Mouse (Mus musculus) heart, adult 2 months (tissue): ENCODE measurements at regions not wholly inside any gene's neighbourhood (a gene's known extent, or its start where the extent isn't known, plus 50 kb on each side); places are given as distances from the start of the nearest gene placed in this dataset.
A peak's percentile ranks its signal among the peaks of the same experiment; 100 is the strongest.

Experiments used
- DNase-seq, 2 experiments: peaks; one replicate each; pipeline ENCODE4 v3.0.0; 2021
- H3K27ac ChIP-seq: fragments of 200-600 bp; 2 replicates; pipeline ENCODE4 v1.8.1; 2022
- H3K27me3 ChIP-seq: fragments of 200-500 bp; 2 replicates; pipeline ENCODE4 v1.6.1; 2012; ENCODE audit warnings: mild to moderate bottlenecking, low read length, inconsistent platforms, mixed read lengths; ENCODE audit not compliant: control insufficient read depth, insufficient read depth
- H3K36me3 ChIP-seq: fragments of 200-500 bp; 2 replicates; pipeline ENCODE4 v1.6.1; 2012; ENCODE audit warnings: low read length, inconsistent platforms; ENCODE audit not compliant: control insufficient read depth, insufficient read depth
- H3K4me1 ChIP-seq: fragments of 200-500 bp; 2 replicates; pipeline ENCODE4 v1.6.1; 2011; ENCODE audit warnings: low read length; ENCODE audit not compliant: control insufficient read depth, insufficient read depth
- H3K4me3 ChIP-seq: fragments of 200-600 bp; 2 replicates; pipeline ENCODE4 v1.8.1; 2022
- H3K79me2 ChIP-seq: fragments of 200-500 bp; replicated peaks from 2 replicates; pipeline ENCODE4 v1.6.1; 2012; ENCODE audit warnings: mild to moderate bottlenecking, inconsistent platforms, low read length, moderate library complexity, mixed read lengths; ENCODE audit not compliant: control insufficient read depth, insufficient read depth
- H3K9ac ChIP-seq: fragments of 200-500 bp; 2 replicates; pipeline ENCODE4 v1.6.1; 2012; ENCODE audit warnings: low read depth, mild to moderate bottlenecking, control low read depth, inconsistent platforms, low read length, mixed read lengths
- CTCF ChIP-seq: fragments of 200-600 bp; IDR thresholded peaks from 2 replicates; pipeline ENCODE4 v1.8.1; 2022; ENCODE audit warnings: antibody characterized with exemption, mild to moderate bottlenecking, moderate library complexity
- EP300 ChIP-seq: fragments of 200-500 bp; IDR thresholded peaks from 2 replicates; pipeline ENCODE4 v1.6.1; 2011; ENCODE audit warnings: low read depth, low read length, control low read depth; ENCODE audit not compliant: insufficient read depth
- POLR2A ChIP-seq: fragments of 200-500 bp; IDR thresholded peaks from 2 replicates; pipeline ENCODE4 v1.6.1; 2011; ENCODE audit warnings: mild to moderate bottlenecking, low read depth, low read length, control low read depth; ENCODE audit not compliant: insufficient read depth
- WGBS: fragments of 180-500 bp; shearing (Covaris S2); methylation state at CpG from one replicate; pipeline ENCODE4 v1.1.7; 2018; 5-methylcytosine and 5-hydroxymethylcytosine counted together
- intact Hi-C: fragments of 180-260 bp; cut with DNase I; formaldehyde crosslinking; loops from one replicate; pipeline ENCODE4 v1.15.1; 2025

DNA sequence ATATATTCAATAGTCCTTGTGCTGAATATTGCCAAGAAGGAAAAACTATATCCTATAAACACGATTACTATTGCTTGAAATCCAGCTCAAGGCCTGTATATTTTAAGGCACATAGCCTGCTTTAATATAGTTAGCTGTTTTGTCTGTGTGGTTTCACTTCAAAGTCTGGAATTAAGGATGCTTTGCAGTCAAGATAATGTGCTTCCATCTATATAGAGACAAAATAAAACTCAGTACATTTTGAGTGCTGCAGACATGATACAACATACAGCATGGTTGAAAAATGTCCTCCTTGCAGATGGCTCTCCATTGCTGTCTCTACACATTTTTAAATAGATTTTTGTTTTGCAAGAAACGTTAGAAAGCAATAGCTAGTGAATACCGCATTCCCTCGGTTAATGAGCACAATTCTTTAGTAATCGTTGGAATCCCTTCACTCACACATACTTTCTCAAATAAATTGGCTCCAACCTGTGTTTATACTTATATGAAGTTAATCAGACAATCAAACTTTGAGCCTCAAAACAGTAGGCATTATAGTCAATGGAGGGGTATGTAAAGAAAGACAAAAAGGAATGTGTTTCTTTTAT, 224.7 kb downstream of the Mef2c start:
- DNase-seq: no peak
- Histone ChIP-seq H3K4me3 (no peak overlapping the region), H3K4me1 (no peaks in the 10 kb centered on the region; the same call in 1 of the 2 replicates), H3K27me3 (peaks cover 36% of the 10 kb centered on the region), H3K79me2 (no peaks in the 10 kb centered on the region), H3K27ac (no peak overlapping the region), H3K9ac (no peak overlapping the region), H3K36me3 (no peaks in the 10 kb centered on the region)
- TF ChIP-seq CTCF (no peak), EP300 (no peak), POLR2A (no peak)
- 21% methylated on average over 5 of the region's 5 CpGs for WGBS
- intact Hi-C loops: no loop called here

DNA sequence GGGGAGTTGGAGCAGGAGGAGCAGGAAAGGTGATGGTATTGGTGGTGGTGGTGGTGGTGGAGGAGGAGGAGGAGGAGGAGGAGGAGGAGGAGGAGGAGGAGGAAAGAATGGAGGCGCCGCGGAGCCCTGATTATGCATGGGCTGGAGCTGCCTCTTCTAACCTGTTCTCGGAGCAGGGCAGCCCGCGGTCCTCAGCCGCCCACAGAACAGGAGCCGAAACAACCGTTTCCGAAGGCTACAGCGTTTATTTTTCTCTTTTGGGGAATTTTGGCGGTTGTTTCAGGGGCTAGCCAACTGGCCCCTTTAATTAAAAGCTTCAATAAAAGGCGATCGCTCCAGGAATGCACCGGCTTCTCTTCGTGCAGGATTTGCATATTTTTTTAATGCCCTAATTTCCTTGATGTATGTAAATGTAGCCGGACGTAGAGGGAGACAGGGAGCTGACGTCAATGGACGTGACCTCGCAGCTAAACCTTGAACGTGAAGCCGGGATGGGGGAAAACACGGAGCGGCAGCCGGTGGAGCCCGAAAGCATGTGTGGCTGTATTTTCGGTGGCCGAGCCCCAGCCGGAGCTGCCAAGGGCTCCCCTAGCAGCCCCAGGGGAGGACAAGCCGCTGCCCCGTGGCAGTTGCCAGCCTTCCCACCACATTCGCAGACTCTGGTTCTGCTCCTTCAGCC, 225.6 kb downstream of the Mef2c start:
- H3K36me3 ChIP-seq: no peaks in the 10 kb centered on the region
- peak; percentile 34 to 45 for DNase-seq
- TF ChIP-seq POLR2A (no peak), EP300 (no peak), CTCF (no peak)
- H3K79me2 ChIP-seq: no peaks in the 10 kb centered on the region
- H3K27me3 ChIP-seq: peaks cover 35% of the 10 kb centered on the region
- no peaks in the 10 kb centered on the region; the same call in 1 of the 2 replicates for H3K4me1 ChIP-seq
- H3K9ac ChIP-seq: no peak overlapping the region
- no peak overlapping the region for H3K27ac ChIP-seq
- peak overlapping the region; percentile 5; the same call in 1 of the 2 replicates for H3K4me3 ChIP-seq
- intact Hi-C loops: loop anchor here (5.0 to 10.0 kb wide), 2 partner anchors 495 to 618 kb away; partner anchors contain the start of gene Tmem161b
- 2% methylated on average over 33 of the region's 33 CpGs for WGBS

- Histone ChIP-seq H3K4me1 (no peaks in the 10 kb centered on the region; the same call in 1 of the 2 replicates), H3K27me3 (peaks cover 34% of the 10 kb centered on the region), H3K79me2 (no peaks in the 10 kb centered on the region), H3K36me3 (no peaks in the 10 kb centered on the region), H3K4me3 (peak overlapping the region; percentile 55), H3K9ac (peak overlapping the region; percentile 44), H3K27ac (peak overlapping the region; percentile 11; the same call in 1 of the 2 replicates)
- intact Hi-C loops: loop anchor here (5.0 to 10.0 kb wide), 2 partner anchors 495 to 617 kb away; partner anchors contain the start of gene Tmem161b
- no peak for TF ChIP-seq POLR2A
- no peak for TF ChIP-seq EP300
- TF ChIP-seq CTCF: no peak
- no peak for DNase-seq
- 6% methylated on average over 16 of the region's 16 CpGs for WGBS
Measured at GRCm38 (mm10) chr13:83730155-83730712, 226.4 kb downstream of the Mef2c start.

DNA sequence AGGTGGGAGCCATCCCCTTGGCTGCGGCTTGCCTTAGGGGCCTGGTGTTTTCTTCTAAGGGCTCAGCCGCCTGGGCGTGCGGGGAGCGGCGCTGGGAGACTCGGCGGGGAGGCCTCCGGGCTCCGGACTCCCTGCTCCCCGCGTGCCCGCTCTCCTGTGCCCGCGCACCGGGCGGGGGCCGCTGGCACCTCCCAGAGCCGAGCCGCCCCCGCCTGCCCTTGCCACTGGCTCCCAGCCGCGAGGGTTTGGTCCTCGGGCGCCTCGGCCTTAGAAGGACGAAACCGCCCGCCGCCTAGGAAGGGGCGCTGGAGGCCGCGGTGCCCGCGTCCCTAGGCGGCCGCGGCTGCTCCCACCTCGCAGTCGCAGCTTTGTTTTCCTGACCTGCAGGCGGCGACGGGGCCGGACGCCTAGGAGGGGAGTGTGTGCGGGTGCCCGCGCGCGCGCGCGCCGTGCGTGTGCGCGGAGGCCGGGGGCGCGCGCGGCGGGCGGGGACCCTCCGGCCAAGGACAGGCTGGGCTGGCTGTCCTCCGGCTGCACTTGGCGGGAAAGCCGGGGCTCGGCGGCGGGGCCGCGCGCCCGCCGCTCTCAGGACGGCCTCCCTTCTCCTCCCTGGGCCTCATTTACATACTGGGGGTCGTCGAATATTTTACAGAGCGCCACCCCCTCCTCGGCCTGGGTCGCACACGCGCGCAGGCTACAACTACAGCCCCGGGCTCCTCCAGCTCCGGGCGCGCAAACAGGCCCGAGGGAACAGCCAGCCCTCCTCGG, 227.1 kb downstream of the Mef2c start:
- no peaks in the 10 kb centered on the region for H3K79me2 ChIP-seq
- H3K4me1 ChIP-seq: no peaks in the 10 kb centered on the region; the same call in 1 of the 2 replicates
- no peaks in the 10 kb centered on the region for H3K36me3 ChIP-seq
- H3K27me3 ChIP-seq: peaks cover 34% of the 10 kb centered on the region
- H3K9ac ChIP-seq: peak overlapping the region; percentile 44
- intact Hi-C loops: loop anchor here (5.0 to 10.0 kb wide), 2 partner anchors 494 to 616 kb away; partner anchors contain the start of gene Tmem161b
- H3K4me3 ChIP-seq: peak overlapping the region; percentile 55
- H3K27ac ChIP-seq: peak overlapping the region; percentile 11; the same call in 1 of the 2 replicates
- under 1% methylated on average over 87 of the region's 91 CpGs for WGBS
- peak; percentile 40 to 53 for DNase-seq
- no peak for TF ChIP-seq EP300
- 0 out of 2 replicates have a peak, but pooled peaks have one; percentile 11 for TF ChIP-seq CTCF
- TF ChIP-seq POLR2A: no peak

GRCm38 (mm10) chr13:83731481-83732006, 227.7 kb downstream of the Mef2c start:
- H3K27ac ChIP-seq: no peak overlapping the region
- no peak for TF ChIP-seq CTCF
- TF ChIP-seq POLR2A: no peak
- no peak for TF ChIP-seq EP300

More at GRCm38 (mm10) chr13:83731481-83732006, 227.7 kb downstream of the Mef2c start:
- H3K4me3 ChIP-seq: peak overlapping the region; percentile 55; the same call in 1 of the 2 replicates
- no peak overlapping the region for H3K9ac ChIP-seq
- WGBS: 2% methylated on average over 10 of the region's 10 CpGs
- H3K36me3 ChIP-seq: no peaks in the 10 kb centered on the region
- no peaks in the 10 kb centered on the region for H3K79me2 ChIP-seq
- no peak for DNase-seq
- intact Hi-C loops: loop anchor here (5.0 to 10.0 kb wide), 2 partner anchors 493 to 616 kb away; partner anchors contain the start of gene Tmem161b
- H3K4me1 ChIP-seq: no peaks in the 10 kb centered on the region; the same call in 1 of the 2 replicates
- H3K27me3 ChIP-seq: peaks cover 34% of the 10 kb centered on the region
